Mouse (Mus musculus) heart, adult 11 months (tissue): ENCODE data around the gene Ovol3.
"Not testable (repeated sequence)": the region's sequence is repeated elsewhere in the genome, so short reads cannot be mapped to it uniquely, and the experiment has no call there.

Experiments used
- DNase-seq: peaks from one replicate; pipeline ENCODE4 v3.0.0; 2022

The Ovol3 gene

DNA sequence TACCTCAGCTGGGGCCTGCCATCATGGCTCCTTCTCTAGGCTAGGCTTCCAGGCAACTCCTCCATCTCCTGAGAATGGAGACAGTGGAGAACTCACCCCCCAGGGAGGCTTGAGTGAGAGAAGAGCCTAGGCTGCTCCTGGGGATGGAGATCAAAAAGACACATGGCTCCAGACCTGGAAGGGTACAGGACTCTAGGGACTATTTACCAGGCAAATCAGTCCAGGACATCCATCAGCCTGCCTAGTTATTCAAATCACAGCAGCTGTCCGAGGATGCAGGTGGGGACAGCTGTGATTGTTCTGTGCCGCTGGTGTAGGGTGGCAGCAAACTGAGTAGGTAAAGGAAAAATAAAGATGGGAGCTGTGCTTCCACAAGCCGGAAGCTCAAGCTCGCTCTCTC is at the start of gene Ovol3:
Gene Ovol3 (minus strand): TSS at position 101 of the 400 bp plus-strand sequence.
- peak; percentile 80 for DNase-seq

DNA sequence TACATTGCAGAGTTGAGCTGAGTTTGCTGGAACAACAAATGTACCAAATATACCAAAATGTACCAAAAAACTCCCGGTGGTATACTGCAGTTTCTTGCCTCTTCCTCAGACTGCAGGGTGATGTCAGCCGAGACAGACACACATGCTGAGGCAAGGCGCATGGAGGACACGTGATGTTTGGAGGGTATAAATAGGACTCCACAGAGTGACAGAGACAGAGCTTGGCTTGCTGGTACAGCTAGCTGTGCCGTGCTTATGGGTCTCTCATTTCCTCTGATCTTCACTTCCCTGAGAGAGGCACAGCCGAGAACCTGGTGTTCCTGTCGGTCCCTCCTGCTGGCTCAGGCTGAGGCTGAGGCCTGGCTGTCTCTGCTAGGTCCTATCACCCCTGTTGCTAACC is 47.2 kb upstream of the Ovol3 start:
- DNase-seq = peak; percentile 94

DNA sequence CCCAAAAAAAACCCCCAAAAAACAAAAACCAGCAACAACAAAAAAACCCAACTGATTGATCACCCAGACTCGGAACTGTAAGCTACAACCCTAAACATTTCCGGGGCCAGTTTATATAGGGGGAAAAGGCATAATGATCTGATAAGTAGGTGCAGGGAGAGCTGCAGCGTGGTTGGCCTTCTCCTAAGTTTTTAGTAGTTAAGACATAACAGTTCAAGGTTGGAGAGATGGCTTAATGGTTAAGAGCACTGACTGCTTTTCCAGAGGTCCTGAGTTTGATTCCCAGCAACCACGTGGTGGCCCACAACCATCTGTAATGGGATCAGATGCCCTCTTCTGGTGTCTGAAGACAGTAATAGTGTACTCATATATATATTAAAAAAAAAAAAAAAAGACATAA is 46.0 kb upstream of the Ovol3 start:
- DNase-seq = peak; percentile 88

DNA sequence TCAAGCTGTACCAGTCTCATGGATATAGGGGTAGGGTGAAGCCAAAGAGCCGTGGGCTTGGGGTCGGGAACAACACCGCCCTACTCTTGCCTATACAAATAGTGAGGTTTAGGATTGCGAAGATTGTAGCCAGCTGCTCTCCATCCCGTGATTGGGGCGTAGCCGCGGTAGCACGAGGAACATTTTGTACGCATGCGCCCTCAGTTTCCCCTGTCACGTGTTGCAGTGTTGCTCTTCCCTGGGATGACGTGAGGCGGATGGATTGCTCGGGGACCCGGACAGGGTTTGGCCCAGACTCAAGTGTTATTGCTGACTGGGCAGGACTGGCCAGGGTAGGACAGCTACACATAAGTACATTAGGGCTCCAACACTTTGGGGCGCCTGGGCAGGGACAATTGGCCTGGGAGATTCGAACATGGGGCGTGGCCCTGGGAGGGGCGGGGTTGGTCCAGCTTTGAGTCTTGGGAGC is 45.2 kb upstream of the Ovol3 start:
- DNase-seq = peak; percentile 100

DNA sequence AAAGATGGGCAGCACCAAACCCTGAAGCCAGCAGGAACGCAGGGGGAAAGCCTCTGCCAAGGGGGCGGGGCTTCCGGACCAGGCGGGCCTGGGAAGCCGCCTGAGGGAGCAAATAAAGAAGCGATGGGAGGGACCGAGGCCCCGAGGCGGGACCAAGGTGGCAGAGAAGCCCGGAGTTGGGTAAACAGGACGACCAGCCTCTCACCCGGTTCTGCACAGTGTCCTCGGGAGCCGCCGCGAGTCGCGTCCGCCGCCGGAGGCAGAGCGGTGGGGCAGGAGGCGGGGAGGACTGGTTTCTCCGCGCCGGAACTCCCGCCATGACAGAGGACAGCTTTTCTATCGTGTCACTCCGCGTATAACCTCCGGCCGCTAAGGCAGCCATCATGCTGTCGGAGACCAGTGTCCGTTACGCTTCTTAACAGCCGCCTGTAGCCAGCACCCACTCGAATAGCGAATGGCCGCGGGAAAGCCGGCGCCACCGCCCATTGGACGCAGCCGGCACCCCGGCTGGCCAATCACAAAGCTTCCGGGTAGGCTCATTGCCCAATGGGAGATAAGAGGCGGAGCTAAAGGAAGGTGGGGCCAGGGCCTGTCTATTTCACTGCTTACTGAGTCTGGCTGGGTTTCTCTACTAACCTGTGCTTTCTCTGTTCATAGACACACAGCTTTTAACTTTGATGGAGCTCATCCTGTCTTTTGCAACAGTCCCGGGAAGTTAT is 44.6 kb upstream of the Ovol3 start, which contains the start of the genes Thap8 and Wdr62:
Gene Thap8 (plus strand): TSS at position 144 of the 719 bp plus-strand sequence.
Gene Wdr62 (minus strand): TSS at position 469 of the 719 bp plus-strand sequence.
- peak; percentile 99 for DNase-seq

DNA sequence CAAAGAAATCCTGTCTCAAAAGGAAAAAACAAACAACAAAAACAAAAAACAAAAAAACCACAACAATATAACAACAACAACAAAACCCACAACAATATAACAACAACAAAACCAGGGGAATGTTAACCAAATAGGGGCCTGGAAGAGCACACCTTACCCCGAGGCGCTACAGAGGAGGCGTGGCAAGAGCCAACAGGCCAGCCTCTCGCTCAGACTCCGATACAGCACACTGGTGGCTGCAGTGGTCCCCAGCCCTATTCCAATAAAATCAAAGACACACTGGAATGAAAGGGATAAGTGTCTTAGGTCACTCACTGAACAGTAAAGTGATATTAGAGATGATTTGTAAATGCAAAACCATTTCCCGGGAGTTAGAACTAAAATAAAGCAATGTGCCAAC is 44.0 kb upstream of the Ovol3 start:
- DNase-seq = no peak

DNA sequence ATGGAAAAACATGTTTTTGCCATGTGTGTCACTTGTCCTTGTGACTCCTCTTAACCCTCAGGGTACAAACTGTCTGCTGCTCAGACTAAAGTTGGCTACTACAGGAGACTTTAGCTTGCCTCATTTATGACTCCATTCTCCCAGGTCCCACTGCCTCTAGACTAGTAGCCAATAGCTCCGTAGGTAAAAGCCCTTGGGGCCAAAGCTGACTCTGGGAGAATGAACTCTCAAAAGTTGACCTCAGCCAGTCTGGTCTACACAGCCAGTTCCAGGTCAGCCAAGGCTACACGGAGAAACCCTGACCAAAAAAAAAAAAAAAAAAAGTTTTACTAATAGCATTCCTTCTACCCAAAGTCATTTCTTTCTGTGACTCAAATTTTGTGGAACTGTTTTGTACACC is 43.4 kb upstream of the Ovol3 start:
- DNase-seq = peak; percentile 83

DNA sequence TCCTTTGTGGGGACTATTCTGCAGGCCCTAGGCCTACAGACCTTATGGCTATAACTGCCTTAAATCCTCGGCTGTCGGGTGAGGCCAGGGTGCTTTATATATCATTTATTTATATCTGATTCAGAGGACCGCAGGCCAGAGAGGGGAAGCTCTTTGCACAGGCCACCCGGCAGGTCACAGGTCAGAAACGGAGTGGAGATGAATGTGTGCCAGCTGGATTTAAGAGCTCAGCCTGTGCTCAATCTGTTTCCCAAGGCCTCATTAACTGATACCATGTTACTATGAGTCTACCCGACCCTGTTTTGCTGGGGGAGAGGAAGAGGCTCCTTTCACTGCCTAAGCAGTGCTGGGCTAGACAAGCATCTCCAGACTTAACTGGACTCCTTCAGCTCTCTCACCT is 38.9 kb upstream of the Ovol3 start:
- DNase-seq = no peak

DNA sequence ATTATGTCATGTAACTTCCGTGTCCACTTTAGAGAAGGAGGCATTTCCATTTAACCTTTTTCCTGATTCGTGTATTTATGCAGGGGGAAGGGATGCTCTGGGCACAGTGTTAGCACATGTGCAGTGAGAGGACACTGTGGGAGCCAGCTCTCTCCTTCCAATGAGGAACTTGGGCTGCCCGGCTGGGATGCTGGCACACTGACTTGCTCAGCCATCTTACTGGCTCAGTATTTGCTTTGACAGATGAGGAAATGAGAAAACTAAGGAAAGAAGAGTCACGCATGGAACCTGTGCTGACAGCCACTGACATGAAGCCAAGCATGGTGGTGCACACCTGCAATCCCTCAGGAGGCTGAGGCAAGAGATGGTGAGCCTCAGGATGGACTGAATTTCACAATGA is 34.1 kb upstream of the Ovol3 start:
- DNase-seq = no peak

DNA sequence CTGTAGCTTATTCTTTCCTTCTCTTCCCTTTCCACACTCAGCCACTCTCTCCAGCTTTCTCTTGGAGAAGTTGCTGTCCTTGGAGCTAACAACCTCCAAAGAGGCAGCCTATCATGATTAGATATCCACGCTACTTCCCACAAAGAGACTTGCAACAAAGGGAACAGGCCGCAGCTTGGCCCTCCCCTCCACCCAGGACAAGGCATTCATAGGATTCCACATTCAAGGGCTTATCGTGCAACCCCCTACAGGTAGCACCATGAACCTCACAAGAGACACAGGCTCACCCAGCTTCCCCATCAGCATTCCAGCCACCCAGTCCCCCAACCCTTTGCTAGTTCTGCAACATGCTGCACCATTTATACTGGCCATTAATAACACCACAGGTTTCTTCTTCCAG is 31.3 kb upstream of the Ovol3 start:
- peak; percentile 63 for DNase-seq

DNA sequence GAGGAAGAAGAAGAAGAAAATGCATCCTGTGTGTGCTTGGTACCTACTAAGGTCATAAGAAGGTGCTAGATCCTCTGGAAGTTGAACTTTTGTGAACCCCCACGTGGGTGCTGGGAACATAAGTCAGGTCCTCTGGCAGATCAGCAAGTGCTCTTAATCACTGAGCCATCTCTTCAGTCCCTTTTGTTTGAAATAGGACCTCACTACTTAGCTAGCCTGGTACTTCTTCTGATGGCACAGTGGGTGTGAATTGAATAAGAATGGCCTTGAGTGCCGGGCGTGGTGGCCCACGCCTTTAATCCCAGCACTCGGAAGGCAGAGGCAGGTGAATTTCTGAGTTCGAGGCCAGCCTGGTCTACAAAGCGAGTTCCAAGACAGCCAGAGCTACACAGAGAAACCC is 30.4 kb upstream of the Ovol3 start:
- DNase-seq = no peak

DNA sequence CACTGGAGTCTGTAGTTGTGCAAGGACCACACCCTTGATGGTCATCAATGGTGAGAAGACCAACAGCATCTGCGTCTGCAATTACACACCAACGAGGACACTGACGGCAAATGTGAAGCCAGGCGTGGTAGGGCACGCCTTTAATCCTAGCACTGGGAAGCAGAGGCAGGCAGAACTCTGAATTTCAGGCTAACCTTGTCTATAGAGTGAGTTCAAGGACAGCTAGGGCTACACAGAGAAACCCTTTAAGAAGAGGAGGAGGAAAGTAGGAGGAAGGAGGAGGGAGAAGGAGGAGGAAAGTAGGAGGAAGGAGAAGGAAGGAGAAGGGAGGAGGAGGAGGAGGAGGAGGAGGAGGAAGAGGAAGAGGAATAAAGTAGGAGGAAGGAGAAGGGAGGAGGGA is 30.0 kb upstream of the Ovol3 start:
- no peak for DNase-seq

DNA sequence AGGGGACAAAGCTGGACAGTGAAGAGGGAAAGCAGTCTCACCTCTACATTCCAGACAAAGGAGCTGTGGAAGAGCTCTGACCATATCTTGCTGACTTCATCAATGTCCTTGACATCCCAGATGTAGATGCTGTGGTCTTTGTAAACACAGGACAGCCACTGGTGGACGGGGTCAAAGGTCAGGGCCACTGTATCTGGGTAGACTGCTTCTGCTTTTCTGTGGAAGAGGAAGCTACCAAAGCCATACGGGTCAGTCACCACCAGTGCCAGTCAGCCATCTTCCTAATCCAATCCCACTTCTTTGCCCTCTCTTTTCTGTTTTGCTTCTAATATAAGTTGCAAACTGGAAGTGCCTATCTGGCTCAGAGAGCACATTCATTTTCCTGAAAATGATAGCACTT is 29.5 kb upstream of the Ovol3 start:
- DNase-seq = peak; percentile 86

DNA sequence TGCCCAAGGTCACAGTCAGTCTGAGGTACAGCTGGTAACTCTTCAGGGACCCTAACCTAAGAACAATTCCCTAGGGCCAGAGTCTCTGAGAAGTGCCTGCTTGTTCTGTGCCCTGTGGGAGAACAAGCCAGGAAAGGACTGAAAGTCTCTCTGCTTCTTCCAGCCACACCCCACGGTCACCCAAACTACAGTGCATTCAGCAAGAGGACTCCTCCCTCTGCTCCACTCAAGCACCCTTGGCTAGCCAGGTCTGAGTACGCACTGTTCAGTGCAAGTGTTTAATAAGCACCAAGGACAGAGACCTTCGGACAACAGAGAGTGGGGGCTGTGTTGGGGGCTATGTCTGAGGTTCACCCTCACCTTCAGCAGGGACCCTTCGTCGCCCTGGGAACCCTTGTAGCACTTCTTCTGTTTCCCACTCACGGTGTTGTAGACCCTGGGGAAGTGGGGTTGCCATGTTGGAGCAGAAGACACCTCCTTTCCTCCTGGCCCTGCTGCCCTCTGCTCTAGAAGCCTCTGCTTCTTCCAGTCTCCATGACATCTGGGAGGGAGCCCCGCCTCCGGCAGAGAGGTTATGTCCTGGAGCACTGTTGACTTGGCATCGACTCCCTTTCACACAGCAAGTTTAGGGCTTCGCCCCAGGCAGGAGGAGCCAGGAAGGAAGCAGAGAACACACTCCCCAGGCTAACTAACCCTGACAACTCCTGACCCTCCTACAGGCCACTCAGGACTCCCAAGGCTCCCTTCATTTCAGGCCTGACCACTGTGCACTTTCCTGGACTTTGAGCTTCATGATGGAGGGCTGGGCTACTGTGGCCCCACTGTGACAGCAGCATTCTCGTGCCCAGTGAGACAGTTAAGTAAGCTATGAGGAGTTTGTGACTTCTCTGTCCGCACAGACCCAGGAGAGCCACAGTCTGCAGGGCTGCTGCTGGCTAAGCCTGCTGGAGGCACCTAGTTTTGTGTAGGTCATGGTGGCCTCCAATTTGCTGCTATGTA is 16.7 kb upstream of the Ovol3 start:
- peak; percentile 94 for DNase-seq

DNA sequence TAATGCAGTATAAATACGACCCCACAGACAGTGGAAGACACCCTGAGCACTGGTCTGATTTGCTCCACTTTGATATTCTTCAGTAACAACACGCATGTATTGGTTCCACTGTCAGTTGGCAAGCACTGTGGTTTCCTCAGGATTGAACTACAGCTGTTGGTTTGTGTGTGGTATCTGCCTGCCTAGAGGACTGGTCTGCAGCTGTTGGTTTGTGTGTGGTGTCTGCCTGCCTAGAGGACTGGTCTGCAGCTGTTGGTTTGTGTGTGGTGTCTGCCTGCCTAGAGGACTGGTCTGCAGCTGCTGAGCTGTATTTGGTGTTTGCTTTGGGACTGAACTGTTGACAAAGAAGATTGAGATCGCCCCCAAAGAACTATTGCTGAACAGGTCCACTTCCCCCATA is 1.8 kb upstream of the Ovol3 start:
- not testable (repeated sequence) for DNase-seq

DNA sequence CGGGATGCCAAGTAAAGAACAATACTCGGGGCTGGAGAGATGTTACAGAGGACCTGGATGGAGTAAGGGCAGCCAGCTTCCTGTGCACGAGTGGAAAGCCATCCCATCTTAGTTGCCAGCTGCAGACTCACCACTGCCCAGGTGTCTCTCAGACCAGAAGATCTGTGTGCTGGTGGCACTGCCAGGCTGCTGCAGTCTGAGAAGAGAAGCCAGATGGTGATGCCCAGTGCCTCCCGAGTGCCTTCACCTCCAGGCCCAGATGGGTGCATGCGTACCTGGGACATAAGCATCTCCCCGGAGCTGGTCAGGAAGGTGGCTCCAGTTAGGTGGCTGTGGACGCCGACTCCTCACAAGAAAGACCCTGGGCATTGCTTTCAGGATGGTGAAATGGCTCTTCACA is 434 bp downstream of the Ovol3 start:
- DNase-seq = peak; percentile 91

DNA sequence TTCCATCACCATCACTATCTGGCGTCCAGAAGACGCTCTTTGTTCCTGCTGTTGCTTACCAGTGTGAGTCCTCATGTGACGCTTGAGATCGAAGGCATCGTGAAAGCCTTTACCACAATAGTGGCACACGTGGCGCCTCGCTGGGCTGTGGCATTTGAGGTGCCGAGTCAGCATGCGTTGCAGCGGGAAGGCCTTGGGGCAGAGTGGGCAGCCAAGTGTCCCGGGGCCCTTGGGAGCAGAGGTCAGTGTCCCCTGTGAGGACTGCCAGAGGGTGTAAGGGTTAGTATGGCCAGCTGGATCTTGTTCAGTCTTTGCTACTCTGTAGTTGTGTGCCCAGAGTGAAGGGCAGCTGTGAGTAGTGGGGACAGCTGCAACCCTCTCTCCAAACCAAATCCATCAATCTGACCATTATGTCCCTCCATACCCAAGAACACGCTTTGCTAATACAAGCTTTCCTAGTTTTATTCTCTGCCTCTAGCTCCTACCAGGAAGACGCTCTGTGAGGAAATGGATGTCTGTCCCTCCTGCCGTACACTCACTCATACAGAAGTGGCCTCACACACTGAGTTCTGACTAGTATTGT is 1.2 kb downstream of the Ovol3 start:
- DNase-seq = peak; percentile 92

DNA sequence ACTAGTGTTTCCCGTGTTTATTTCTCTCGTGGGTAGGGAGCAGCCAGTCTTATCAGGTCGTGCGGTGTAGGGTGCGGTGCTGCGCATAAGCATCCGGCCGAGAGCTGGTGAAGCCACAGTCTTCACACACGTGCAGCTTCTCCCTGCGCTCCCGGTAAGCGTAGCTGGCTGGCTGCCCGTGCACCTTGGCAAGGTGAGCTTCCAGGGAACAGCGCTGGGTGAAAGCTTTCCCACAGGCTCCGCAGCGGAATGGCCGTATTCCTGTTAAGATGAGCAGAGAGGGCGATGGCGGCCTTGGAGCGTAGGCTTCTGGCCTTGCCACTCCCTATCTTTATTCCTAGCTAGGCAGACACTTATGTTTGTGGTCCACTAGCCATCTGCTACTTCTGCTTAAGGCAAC is 2.1 kb downstream of the Ovol3 start:
- peak; percentile 90 for DNase-seq

DNA sequence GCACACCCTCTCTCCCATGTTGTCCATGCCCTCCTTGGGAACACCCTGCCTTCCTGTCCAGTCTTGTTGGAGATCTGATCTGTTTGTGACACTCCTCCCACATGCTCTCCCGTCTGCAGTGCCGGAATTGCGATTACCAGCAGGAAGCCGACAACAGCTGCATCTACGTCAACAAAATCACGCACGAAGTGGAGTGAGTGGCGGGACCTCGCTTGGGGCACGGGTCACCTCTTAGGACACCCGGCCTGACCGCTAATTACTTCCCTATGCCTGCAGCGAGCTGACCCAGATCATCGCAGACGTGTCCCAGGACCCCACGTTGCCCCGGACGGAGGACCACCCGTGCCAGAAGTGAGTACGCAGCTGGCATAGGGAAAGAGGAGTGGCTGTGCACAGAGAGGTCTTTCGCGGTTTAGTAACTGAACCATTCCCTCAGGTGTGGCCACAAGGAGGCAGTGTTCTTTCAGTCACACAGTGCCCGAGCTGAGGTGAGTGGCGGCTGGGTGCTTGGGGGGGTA is 2.8 kb downstream of the Ovol3 start:
- peak; percentile 96 for DNase-seq

DNA sequence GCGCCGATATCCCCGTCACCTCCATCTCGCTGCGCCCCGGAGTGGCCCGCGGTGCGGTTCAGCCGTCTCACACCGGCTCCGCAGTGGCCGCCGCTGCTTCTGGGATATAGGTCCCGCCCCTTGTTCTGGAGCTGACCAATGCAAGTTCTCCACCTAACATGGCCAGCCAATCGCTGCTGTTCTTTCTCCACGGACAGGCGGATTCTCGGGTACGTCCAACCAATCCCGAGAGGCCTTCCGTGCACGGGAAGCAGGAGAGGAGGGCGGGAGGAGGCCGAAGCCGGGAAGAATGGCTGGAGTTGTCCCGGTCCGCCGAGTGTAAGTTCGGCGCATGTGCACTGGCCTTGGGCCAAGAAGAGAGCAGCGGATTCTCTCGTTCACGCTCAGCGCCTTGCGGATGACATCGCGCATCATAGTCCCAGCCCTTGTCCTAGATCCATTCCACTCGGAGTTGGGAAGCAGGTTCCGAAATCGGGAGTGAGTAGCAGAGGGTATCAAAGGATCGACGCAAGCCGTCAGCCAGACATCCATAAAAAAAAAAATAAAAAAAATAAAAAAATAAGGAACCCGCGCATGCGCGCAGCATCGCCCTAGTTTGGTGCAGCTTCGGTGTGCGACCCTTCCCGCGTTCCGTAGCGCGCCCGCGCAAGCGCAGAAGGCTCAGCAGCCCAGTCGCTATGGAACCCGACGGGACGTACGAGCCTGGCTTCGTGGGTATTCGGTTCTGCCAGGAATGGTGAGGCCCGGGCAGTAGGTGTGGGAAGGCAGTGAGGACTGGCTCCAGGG is 3.7 kb downstream of the Ovol3 start, which contains the start of the genes Polr2i and Tbcb:
Gene Polr2i (plus strand): TSS at position 280 of the 786 bp plus-strand sequence.
Gene Tbcb (minus strand): TSS at position 604 of the 786 bp plus-strand sequence.
- DNase-seq = peak; percentile 100

DNA sequence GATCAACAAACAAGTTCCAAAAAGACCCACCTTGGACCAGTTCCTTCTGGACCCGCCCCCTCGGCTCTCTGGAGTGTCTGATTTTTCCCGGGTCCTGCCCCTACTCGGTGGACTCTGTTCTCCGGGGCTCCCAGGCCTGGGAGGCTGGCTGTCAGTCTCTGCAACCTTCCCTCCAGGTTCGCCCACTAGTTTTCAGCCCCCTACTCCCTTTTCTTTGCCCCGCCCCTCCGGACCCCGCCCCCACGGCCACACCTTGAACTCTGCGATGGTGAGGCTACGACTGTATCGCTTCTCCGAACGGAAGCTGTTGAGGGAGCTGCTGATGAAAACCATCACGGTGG is 4.2 kb downstream of the Ovol3 start:
- no peak for DNase-seq

DNA sequence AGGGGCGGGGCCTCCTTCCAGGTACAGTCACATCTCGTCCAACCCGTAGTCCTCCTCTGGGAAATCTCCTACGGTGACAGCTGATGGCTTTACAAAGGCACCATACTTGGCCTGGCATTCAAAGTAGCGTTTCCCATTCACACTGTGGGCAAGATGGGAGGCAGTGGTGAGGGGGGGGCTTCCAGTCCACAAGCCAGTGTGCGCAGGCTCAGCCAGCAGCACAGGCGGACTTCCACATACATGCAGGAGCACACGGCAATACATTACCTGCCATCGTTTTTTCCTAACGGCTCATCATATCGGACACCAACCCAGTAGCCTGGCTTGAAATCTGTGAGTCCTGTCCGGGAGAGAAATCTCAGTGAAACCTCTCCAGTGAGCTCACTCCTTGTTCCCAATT is 11.3 kb downstream of the Ovol3 start:
- DNase-seq = peak; percentile 77
